Mouse (Mus musculus) embryo, embryonic 10.5 days (tissue): Measurements from ENCODE around the gene Crtap.

ENCODE experiments used
- DNase-seq: peaks from one replicate; pipeline ENCODE4 v3.0.0-alpha.2; 2015; ENCODE audit warnings: low spot score

The Crtap gene

DNA sequence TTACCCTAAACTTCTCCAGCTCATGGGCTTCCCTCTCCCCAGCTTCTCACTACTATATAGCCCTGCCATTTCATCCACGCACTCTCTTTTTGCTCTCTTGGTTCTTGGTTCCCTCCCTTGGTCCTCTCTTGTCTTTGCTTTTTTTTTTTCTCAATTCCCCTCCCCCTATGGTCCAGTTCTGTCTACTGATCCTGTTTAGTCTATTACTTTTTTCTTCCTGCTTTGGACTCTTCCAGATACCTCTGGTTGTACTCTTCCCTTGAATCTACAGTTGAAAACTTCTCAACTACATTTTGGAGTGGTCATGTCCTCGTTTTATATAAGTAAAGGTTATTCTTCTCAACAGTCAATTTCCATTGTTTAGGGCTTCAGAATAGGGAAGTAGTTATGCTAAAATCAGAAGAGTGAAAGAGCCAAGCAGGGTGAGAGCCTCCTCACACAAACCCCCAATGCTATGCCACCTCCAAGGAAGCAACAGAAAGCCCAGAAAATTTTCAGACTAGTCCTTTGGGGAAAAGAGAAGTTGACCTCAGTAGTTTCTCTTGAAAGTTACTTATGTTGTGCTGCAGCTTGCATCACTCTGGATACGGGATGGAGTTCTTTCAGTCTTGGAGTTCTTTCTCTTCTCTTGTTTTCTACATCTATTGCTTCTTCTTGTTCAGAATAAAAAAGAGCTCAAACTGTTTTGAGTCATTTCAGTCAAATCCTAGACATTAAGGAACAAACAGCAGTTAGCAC lies 64.3 kb downstream of the Crtap start:
- no peak for DNase-seq
